Mouse (Mus musculus): ENCODE data around the gene Ift140. TPM values are rescaled to one million over a fixed set of nuclear protein-coding genes. Genes with fewer than 3 reads are reported as not detected.
"Not testable (repeated sequence)": the region's sequence is repeated elsewhere in the genome, so short reads cannot be mapped to it uniquely, and the experiment has no call there.

Ift140 gene
- polyA plus RNA-seq, 1 experiment from 2014 or later, result 21.2 TPM

DNA sequence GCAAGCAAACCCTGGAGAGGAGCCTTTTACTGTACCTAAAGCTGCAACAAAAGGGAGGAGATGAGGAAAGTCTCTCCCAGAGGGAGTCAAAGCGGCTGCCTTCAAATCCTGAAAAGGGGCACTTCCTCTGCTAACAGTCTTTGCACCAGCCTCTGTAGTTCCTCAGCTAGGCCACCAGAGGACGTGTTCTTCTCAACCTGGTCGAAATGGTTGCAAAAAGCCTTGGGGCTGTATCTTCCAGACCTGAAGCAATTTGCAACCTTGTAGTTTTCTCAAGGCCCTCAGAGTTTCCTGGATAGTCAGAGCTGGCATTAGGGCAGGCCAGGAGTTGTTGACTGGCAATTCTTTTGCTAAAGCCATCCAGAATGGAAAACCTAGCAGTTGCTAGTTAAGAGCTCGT lies 101.4 kb downstream of the Ift140 start:
- ATAC-seq (ENCODE audit: low FRiP score), result no peak
- no peak overlapping the region for H3K9ac ChIP-seq (ENCODE audit: low read length)
- H3K9me3 ChIP-seq (ENCODE audit: control insufficient read depth, low read length), result no peaks in the 10 kb centered on the region
- no peak overlapping the region for H3K27ac ChIP-seq (ENCODE audit: low read depth, low read length)
- no peak for DNase-seq (ENCODE audit: low spot score, missing footprints)
- H3K4me2 ChIP-seq, result no peak overlapping the region
- no peak overlapping the region for H3K4me3 ChIP-seq (ENCODE audit: low read depth, low read length)
- peaks cover 10% of the 10 kb centered on the region for H3K4me1 ChIP-seq (ENCODE audit: control insufficient read depth, insufficient read depth, low read length)
- no peaks in the 10 kb centered on the region for H3K36me3 ChIP-seq (ENCODE audit: control insufficient read depth, insufficient read depth, low read length)
- WGBS, result 31% methylated on average over 4 of the region's 4 CpGs
- H3K27me3 ChIP-seq (ENCODE audit: control insufficient read depth, insufficient read depth, low read length), result no peaks in the 10 kb centered on the region

GRCm38 (mm10) chr17:25120406-25120805 lies 104.5 kb downstream of the Ift140 start, which contains the start of gene Ptx4:
TSS of gene Ptx4 (plus strand) at chr17:25120760.
- peaks cover 3% of the 10 kb centered on the region; the same call in 1 of the 2 replicates for H3K4me1 ChIP-seq (ENCODE audit: control insufficient read depth, insufficient read depth, low read length)
- ATAC-seq (ENCODE audit: low FRiP score) (no peak), DNase-seq (ENCODE audit: low spot score, missing footprints) (peak; percentile 76)
- H3K36me3 ChIP-seq (ENCODE audit: control insufficient read depth, insufficient read depth, low read length), result no peaks in the 10 kb centered on the region
- H3K4me3 ChIP-seq (ENCODE audit: low read depth, low read length), result no peak within 1 kb of the TSS
- 48% methylated on average over 3 of the region's 3 CpGs for WGBS
- no peak within 1 kb of the TSS for H3K27ac ChIP-seq (ENCODE audit: low read depth, low read length)
- no peak within 1 kb of the TSS for H3K9ac ChIP-seq (ENCODE audit: low read length)
- H3K4me2 ChIP-seq, result no peak within 1 kb of the TSS
- no peaks in the 10 kb centered on the region for H3K27me3 ChIP-seq (ENCODE audit: control insufficient read depth, insufficient read depth, low read length)
- H3K9me3 ChIP-seq (ENCODE audit: control insufficient read depth, low read length), result no peaks in the 10 kb centered on the region

- Histone ChIP-seq H3K4me2 (no peak overlapping the region), H3K9me3 (ENCODE audit: control insufficient read depth, low read length) (no peaks in the 10 kb centered on the region), H3K27me3 (ENCODE audit: control insufficient read depth, insufficient read depth, low read length) (no peaks in the 10 kb centered on the region), H3K4me1 (ENCODE audit: control insufficient read depth, insufficient read depth, low read length) (no peaks in the 10 kb centered on the region), H3K9ac (ENCODE audit: low read length) (no peak overlapping the region), H3K4me3 (ENCODE audit: low read depth, low read length) (no peak overlapping the region), H3K36me3 (ENCODE audit: control insufficient read depth, insufficient read depth, low read length) (no peaks in the 10 kb centered on the region), H3K27ac (ENCODE audit: low read depth, low read length) (no peak overlapping the region)
- 40% methylated on average over 7 of the region's 7 CpGs for WGBS
- ATAC-seq (ENCODE audit: low FRiP score) (no peak), DNase-seq (ENCODE audit: low spot score, missing footprints) (peak; percentile 81)
These were observed 108.1 kb downstream of the Ift140 start for GRCm38 (mm10) chr17:25123979-25124378.

- not testable (repeated sequence) for H3K27me3 ChIP-seq (ENCODE audit: control insufficient read depth, insufficient read depth, low read length); H3K9me3 ChIP-seq (ENCODE audit: control insufficient read depth, low read length); ATAC-seq (ENCODE audit: low FRiP score); H3K4me3 ChIP-seq (ENCODE audit: low read depth, low read length); H3K9ac ChIP-seq (ENCODE audit: low read length); H3K27ac ChIP-seq (ENCODE audit: low read depth, low read length); H3K4me2 ChIP-seq; H3K4me1 ChIP-seq (ENCODE audit: control insufficient read depth, insufficient read depth, low read length); H3K36me3 ChIP-seq (ENCODE audit: control insufficient read depth, insufficient read depth, low read length)
- DNase-seq (ENCODE audit: low spot score, missing footprints), result peak; percentile 17
- 70% methylated on average over 3 of the region's 3 CpGs for WGBS
These were observed 109.7 kb downstream of the Ift140 start for GRCm38 (mm10) chr17:25125442-25126060.

DNA sequence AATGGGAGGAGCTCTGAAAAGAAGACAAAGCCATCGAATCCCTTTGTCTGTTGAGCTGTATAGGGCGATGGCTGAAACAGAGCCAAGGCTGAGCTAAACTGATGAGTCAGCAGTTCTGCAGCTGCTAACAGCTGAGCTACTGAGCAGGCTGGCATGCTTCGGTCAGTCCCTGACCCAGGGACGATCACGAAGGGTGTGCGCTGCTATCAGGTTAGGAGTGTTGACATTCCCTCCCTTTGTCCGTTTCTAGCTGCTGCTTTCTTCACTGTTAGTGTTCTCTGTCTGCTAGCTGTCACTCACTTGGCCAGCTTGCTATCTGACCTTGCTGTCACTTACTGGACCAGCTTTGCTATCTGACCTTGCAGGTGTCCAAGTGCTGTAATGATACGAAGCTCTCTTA lies 111.2 kb downstream of the Ift140 start:
- ATAC-seq (ENCODE audit: low FRiP score), result no peak
- no peak overlapping the region for H3K4me2 ChIP-seq
- DNase-seq (ENCODE audit: low spot score, missing footprints), result peak; percentile 10
- H3K9me3 ChIP-seq (ENCODE audit: control insufficient read depth, low read length), result no peaks in the 10 kb centered on the region
- H3K36me3 ChIP-seq (ENCODE audit: control insufficient read depth, insufficient read depth, low read length), result no peaks in the 10 kb centered on the region
- H3K27me3 ChIP-seq (ENCODE audit: control insufficient read depth, insufficient read depth, low read length), result no peaks in the 10 kb centered on the region
- no peaks in the 10 kb centered on the region for H3K4me1 ChIP-seq (ENCODE audit: control insufficient read depth, insufficient read depth, low read length)
- no peak overlapping the region for H3K4me3 ChIP-seq (ENCODE audit: low read depth, low read length)
- no peak overlapping the region for H3K9ac ChIP-seq (ENCODE audit: low read length)
- H3K27ac ChIP-seq (ENCODE audit: low read depth, low read length), result no peak overlapping the region
- WGBS, result 61% methylated on average over 8 of the region's 8 CpGs

DNA sequence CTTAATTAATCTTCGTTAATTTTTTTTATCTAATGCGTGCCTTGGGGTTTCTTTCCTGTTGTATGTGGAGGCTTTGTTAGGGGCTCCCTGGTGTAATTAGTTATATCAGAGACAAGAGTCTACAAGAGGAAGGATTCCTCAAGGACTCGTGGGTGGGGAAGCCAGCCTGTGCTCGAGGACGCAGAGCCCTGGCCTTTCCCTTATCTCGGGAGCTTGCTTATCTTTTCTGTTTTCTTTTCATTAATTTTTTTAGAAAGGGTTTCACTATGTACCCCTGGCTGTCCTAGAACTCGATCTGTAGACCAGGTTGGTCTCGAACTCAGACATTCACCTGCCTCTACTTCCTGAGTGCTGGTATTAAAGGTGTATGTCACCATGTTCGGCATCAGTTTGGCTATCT lies 111.8 kb downstream of the Ift140 start:
- H3K4me1 ChIP-seq (ENCODE audit: control insufficient read depth, insufficient read depth, low read length), result no peaks in the 10 kb centered on the region
- DNase-seq (ENCODE audit: low spot score, missing footprints) (peak; percentile 53), ATAC-seq (ENCODE audit: low FRiP score) (no peak)
- 84% methylated on average over 9 of the region's 9 CpGs for WGBS
- H3K9ac ChIP-seq (ENCODE audit: low read length), result no peak overlapping the region
- no peaks in the 10 kb centered on the region for H3K9me3 ChIP-seq (ENCODE audit: control insufficient read depth, low read length)
- H3K4me3 ChIP-seq (ENCODE audit: low read depth, low read length), result no peak overlapping the region
- H3K27me3 ChIP-seq (ENCODE audit: control insufficient read depth, insufficient read depth, low read length), result no peaks in the 10 kb centered on the region
- H3K27ac ChIP-seq (ENCODE audit: low read depth, low read length), result no peak overlapping the region
- H3K36me3 ChIP-seq (ENCODE audit: control insufficient read depth, insufficient read depth, low read length), result no peaks in the 10 kb centered on the region
- H3K4me2 ChIP-seq, result no peak overlapping the region

GRCm38 (mm10) chr17:25130060-25130459 lies 114.2 kb downstream of the Ift140 start:
- Histone ChIP-seq H3K27me3 (ENCODE audit: control insufficient read depth, insufficient read depth, low read length) (no peaks in the 10 kb centered on the region), H3K4me1 (ENCODE audit: control insufficient read depth, insufficient read depth, low read length) (peaks cover 8% of the 10 kb centered on the region), H3K4me3 (ENCODE audit: low read depth, low read length) (no peak overlapping the region), H3K4me2 (no peak overlapping the region), H3K36me3 (ENCODE audit: control insufficient read depth, insufficient read depth, low read length) (no peaks in the 10 kb centered on the region), H3K9ac (ENCODE audit: low read length) (no peak overlapping the region), H3K27ac (ENCODE audit: low read depth, low read length) (no peak overlapping the region), H3K9me3 (ENCODE audit: control insufficient read depth, low read length) (no peaks in the 10 kb centered on the region)
- ATAC-seq (ENCODE audit: low FRiP score), result no peak
- 96% methylated on average over 1 of the region's 1 CpGs for WGBS
- peak; percentile 73 for DNase-seq (ENCODE audit: low spot score, missing footprints)

- Histone ChIP-seq H3K36me3 (ENCODE audit: control insufficient read depth, insufficient read depth, low read length) (no peaks in the 10 kb centered on the region), H3K27ac (ENCODE audit: low read depth, low read length) (no peak within 1 kb of the TSS; the same call in 1 of the 2 replicates), H3K9me3 (ENCODE audit: control insufficient read depth, low read length) (no peaks in the 10 kb centered on the region), H3K4me2 (peak within 1 kb of the TSS; percentile 82), H3K27me3 (ENCODE audit: control insufficient read depth, insufficient read depth, low read length) (no peaks in the 10 kb centered on the region), H3K4me3 (ENCODE audit: low read depth, low read length) (peak within 1 kb of the TSS; percentile 73), H3K4me1 (ENCODE audit: control insufficient read depth, insufficient read depth, low read length) (peaks cover 8% of the 10 kb centered on the region), H3K9ac (ENCODE audit: low read length) (peak within 1 kb of the TSS; percentile 75)
- WGBS, result under 1% methylated on average over 40 of the region's 40 CpGs
- DNase-seq (ENCODE audit: low spot score, missing footprints), result peak; percentile 98
- ATAC-seq (ENCODE audit: low FRiP score), result peak; percentile 96
These were observed 117.4 kb downstream of the Ift140 start, which contains the start of gene Clcn7 for GRCm38 (mm10) chr17:25133275-25133698. TSS of gene Clcn7 (plus strand) at chr17:25133391.

GRCm38 (mm10) chr17:25135622-25136021 lies 119.7 kb downstream of the Ift140 start:
- Histone ChIP-seq H3K36me3 (ENCODE audit: control insufficient read depth, insufficient read depth, low read length) (no peaks in the 10 kb centered on the region), H3K4me3 (ENCODE audit: low read depth, low read length) (no peak overlapping the region), H3K4me1 (ENCODE audit: control insufficient read depth, insufficient read depth, low read length) (peaks cover 8% of the 10 kb centered on the region), H3K4me2 (no peak overlapping the region), H3K27ac (ENCODE audit: low read depth, low read length) (no peak overlapping the region), H3K9me3 (ENCODE audit: control insufficient read depth, low read length) (no peaks in the 10 kb centered on the region), H3K9ac (ENCODE audit: low read length) (no peak overlapping the region), H3K27me3 (ENCODE audit: control insufficient read depth, insufficient read depth, low read length) (no peaks in the 10 kb centered on the region)
- WGBS, result 88% methylated on average over 6 of the region's 6 CpGs
- no peak for DNase-seq (ENCODE audit: low spot score, missing footprints)
- no peak for ATAC-seq (ENCODE audit: low FRiP score)

Measured in midbrain, embryonic 11.5 days (tissue).